18 mouse cellular contexts compared by ENCODE assay signal in genomic region chr5:147869568-147869967, GRCm38 (mm10). TPM values are rescaled to one million over a fixed set of nuclear protein-coding genes. Genes with fewer than 3 reads are reported as not detected.
DNase-seq lines count a peak whose midpoint lies in the region; ATAC-seq and TF ChIP-seq lines count a peak whose summit lies in the region.
"Had no signal": no experiment of that assay in that cellular context is flagged by ENCODE, and none has a peak within 500 bp of the region (broad histone marks: within the 10 kb centered on the region; RNA-seq: fewer than 3 reads in every experiment).

No protein-coding gene starts in this region.

- no peak overlapping the region for H3K4me3 ChIP-seq in lung, embryonic 16.5 days (ENCODE audit: low read length)
- H3K4me3 ChIP-seq in lung, adult 2 months (replicated peaks; ENCODE audit: extremely low read depth, low read depth, low read length): no peak overlapping the region
- no peak overlapping the region for H3K4me3 ChIP-seq in stomach, postnatal 0 days (ENCODE audit: low read depth, low read length)
- H3K4me3 ChIP-seq: gastrocnemius, adult 2 months; hindbrain, embryonic 10.5 days; limb, embryonic 12.5 days had no signal

- WGBS in lung, embryonic 16.5 days: 55% methylated on average over 6 of the region's 6 CpGs
- 65% methylated on average over 6 of the region's 6 CpGs for WGBS in lung, adult 2 months
- WGBS in stomach, postnatal 0 days: 72% methylated on average over 6 of the region's 6 CpGs

- peaks cover 11% of the 10 kb centered on the region for H3K36me3 ChIP-seq in lung, embryonic 16.5 days (ENCODE audit: control insufficient read depth, insufficient read depth, low read length)
- H3K36me3 ChIP-seq in stomach, postnatal 0 days (ENCODE audit: control insufficient read depth, insufficient read depth, low read length): peaks cover 12% of the 10 kb centered on the region

- no peak for TF ChIP-seq EP300 in stomach, postnatal 0 days (optimal IDR thresholded peaks at IDR 0.05)

- ATAC-seq in lung, embryonic 16.5 days (ENCODE audit: low read depth): peak; percentile 35; the same call in 1 of the 2 replicates
- ATAC-seq in granulocyte monocyte progenitor cell, adult 5-6 weeks (replicated peaks; ENCODE audit: poor library complexity, severe bottlenecking): peak; percentile 49
- peak; percentile 44; the same call in 1 of the 2 replicates for ATAC-seq in stomach, postnatal 0 days (ENCODE audit: low FRiP score, low TSS enrichment)
- ATAC-seq: forebrain, postnatal 0 days had no signal

- no peaks in the 10 kb centered on the region for H3K27me3 ChIP-seq in lung, embryonic 16.5 days (ENCODE audit: control insufficient read depth, insufficient read depth, low read depth, low read length)
- no peaks in the 10 kb centered on the region for H3K27me3 ChIP-seq in stomach, postnatal 0 days (ENCODE audit: control insufficient read depth, insufficient read depth, low read length)
- H3K27me3 ChIP-seq: limb, embryonic 12.5 days had no signal

- peak overlapping the region; percentile 89 for H3K27ac ChIP-seq in lung, embryonic 16.5 days (ENCODE audit: low read length)
- H3K27ac ChIP-seq in stomach, postnatal 0 days (replicated peaks): peak overlapping the region; percentile 65
- H3K27ac ChIP-seq: hindbrain, embryonic 10.5 days; limb, embryonic 12.5 days had no signal

- no peak overlapping the region; the same call in 1 of the 2 replicates for H3K9ac ChIP-seq in lung, embryonic 16.5 days (ENCODE audit: low read length)
- no peak overlapping the region for H3K9ac ChIP-seq in stomach, postnatal 0 days (ENCODE audit: low read length)
- H3K9ac ChIP-seq: forebrain, postnatal 0 days; limb, embryonic 12.5 days had no signal

- no peaks in the 10 kb centered on the region for H3K9me3 ChIP-seq in lung, embryonic 16.5 days (ENCODE audit: control insufficient read depth, low read length)
- H3K9me3 ChIP-seq in stomach, postnatal 0 days (ENCODE audit: control insufficient read depth, low read length): no peaks in the 10 kb centered on the region
- H3K9me3 ChIP-seq: hindbrain, embryonic 10.5 days; limb, embryonic 12.5 days had no signal

- TF ChIP-seq CTCF in lung, adult 2 months (IDR thresholded peaks at IDR 0.05; ENCODE audit: insufficient read depth, low read length): no peak
- peak; percentile 45 for TF ChIP-seq CTCF in stomach, postnatal 0 days (IDR thresholded peaks at IDR 0.05; ENCODE audit: low read depth)

- no peaks in the 10 kb centered on the region; the same call in 1 of the 2 replicates for H3K4me1 ChIP-seq in lung, embryonic 16.5 days (replicated peaks; ENCODE audit: control insufficient read depth, insufficient read depth, low read length)
- 0 out of 2 replicates have a peak, but pooled peaks cover 2% of the 10 kb centered on the region for H3K4me1 ChIP-seq in lung, adult 2 months (ENCODE audit: control insufficient read depth, insufficient read depth, low read length)
- H3K4me1 ChIP-seq in stomach, postnatal 0 days (replicated peaks; ENCODE audit: control insufficient read depth, insufficient read depth): no peaks in the 10 kb centered on the region
- H3K4me1 ChIP-seq: hindbrain, embryonic 10.5 days; limb, embryonic 12.5 days had no signal

- peak; percentile 90 for DNase-seq in heart, adult 11 months
- DNase-seq in heart, postnatal 4 days: no peak
- no peak for DNase-seq in lung, adult 2 months
- DNase-seq in stomach, postnatal 0 days (ENCODE audit: low spot score): peak; percentile 27
- DNase-seq in layer of hippocampus, adult 9-10 months (ENCODE audit: low spot score): no peak
- no peak for DNase-seq in urinary bladder, postnatal 14 days (ENCODE audit: low spot score)
- DNase-seq: cerebellum, adult 9-10 months; forebrain, postnatal 0 days; gastrocnemius, adult 2 months; heart, adult 18-20 months; layer of hippocampus, adult 9-11 months; right cerebral cortex, postnatal 25 days; thymus, postnatal 4 days had no signal

- no peak overlapping the region for H3K4me2 ChIP-seq in lung, embryonic 16.5 days (ENCODE audit: low read depth, low read length)
- H3K4me2 ChIP-seq in stomach, postnatal 0 days (replicated peaks; ENCODE audit: low read depth): no peak overlapping the region
- H3K4me2 ChIP-seq: limb, embryonic 12.5 days; midbrain, embryonic 11.5 days had no signal

- no peak for TF ChIP-seq POLR2A in lung, adult 2 months (IDR thresholded peaks at IDR 0.05; ENCODE audit: borderline replicate concordance, extremely low read depth, low read depth, low read length)

RNA-seq across cellular contexts. Expression of gene Pomp, which starts 9.3 kb away (rescaled TPM):
- total RNA-seq in heart, postnatal 4 days (2021): 100 to 1,000 TPM; 129 to 148 TPM
- polyA plus RNA-seq in lung, embryonic 16.5 days (2015; fragmentation: Nextera tagmentation; extraction: Ambion mirVana): 464 and 486 TPM in 2 replicates
- 33.9 and 47.1 TPM in 2 replicates for polyA plus RNA-seq in lung, adult 2 months (2012; rRNA removed)
- total RNA-seq in granulocyte monocyte progenitor cell, adult 5-6 weeks (2014; fragmentation: Nextera tagmentation): 189 and 198 TPM in 2 replicates
- total RNA-seq in granulocyte monocyte progenitor cell, adult 5-6 weeks (2017): 144 and 173 TPM in 2 replicates
- polyA plus RNA-seq in stomach, postnatal 0 days (2015; fragmentation: Nextera tagmentation; extraction: Ambion mirVana): 419 and 427 TPM in 2 replicates

RNA-seq across cellular contexts. Expression of gene Slc46a3, which starts 25.0 kb away (rescaled TPM):
- 1 to 10 TPM; 3.1 to 3.7 TPM for total RNA-seq in heart, postnatal 4 days (2021)
- 5.0 and 6.2 TPM in 2 replicates for polyA plus RNA-seq in lung, embryonic 16.5 days (2015; fragmentation: Nextera tagmentation; extraction: Ambion mirVana)
- polyA plus RNA-seq in lung, adult 2 months (2012; rRNA removed): 41.4 and 46.5 TPM in 2 replicates
- total RNA-seq in granulocyte monocyte progenitor cell, adult 5-6 weeks (2014; fragmentation: Nextera tagmentation): 0.38 and 2.4 TPM in 2 replicates
- total RNA-seq in granulocyte monocyte progenitor cell, adult 5-6 weeks (2017): 0.82 and 1.2 TPM in 2 replicates
- 2.7 and 3.2 TPM in 2 replicates for polyA plus RNA-seq in stomach, postnatal 0 days (2015; fragmentation: Nextera tagmentation; extraction: Ambion mirVana)

Comparison
In these comparisons a context has a peak if more than half of its experiments do, and no peak if none do; other contexts are left out.
1. DNase-seq: peak in heart, adult 11 months (single experiment) and stomach, postnatal 0 days (single experiment); none in heart, postnatal 4 days (single experiment), lung, adult 2 months (single experiment), layer of hippocampus, adult 9-10 months (single experiment) and urinary bladder, postnatal 14 days (single experiment).
2. Peak in every context shown above with its lines, with median percentiles within 50 percentile points of each other: ATAC-seq.